Mouse (Mus musculus): Measurements from ENCODE around the gene Nrxn1. TPM values are rescaled to one million over a fixed set of nuclear protein-coding genes. Genes with fewer than 3 reads are reported as not detected.

Gene Nrxn1
- polyA plus RNA-seq, 2 experiments = 6.3 to 12.2 TPM

- no peak overlapping the region for H3K4me3 ChIP-seq (replicated peaks; ENCODE audit: low read length)
- 74% methylated on average over 1 of the region's 1 CpGs for WGBS
- DNase-seq (ENCODE audit: low spot score) (no peak), ATAC-seq (ENCODE audit: low FRiP score, low read depth) (no peak)
- H3K27me3 ChIP-seq (ENCODE audit: control insufficient read depth, insufficient read depth, low read length) = no peaks in the 10 kb centered on the region
- H3K9me3 ChIP-seq (ENCODE audit: control insufficient read depth, low read length) = no peaks in the 10 kb centered on the region
- H3K27ac ChIP-seq (replicated peaks; ENCODE audit: low read depth, low read length) = no peak overlapping the region
- H3K36me3 ChIP-seq (ENCODE audit: control insufficient read depth, insufficient read depth, low read length) = no peaks in the 10 kb centered on the region
- no peak for TF ChIP-seq POLR2A (IDR thresholded peaks at IDR 0.05; ENCODE audit: borderline replicate concordance, extremely low read depth, insufficient read depth, insufficient read length)
- H3K9ac ChIP-seq (ENCODE audit: low read depth, low read length, severe bottlenecking) = no peak overlapping the region
- H3K4me1 ChIP-seq (ENCODE audit: control insufficient read depth, insufficient read depth, low read length) = no peaks in the 10 kb centered on the region
- H3K4me2 ChIP-seq (replicated peaks; ENCODE audit: low read depth, low read length, severe bottlenecking) = no peak overlapping the region
Measured at GRCm38 (mm10) chr17:90333445-90333844, 759.4 kb downstream of the Nrxn1 start.

- Histone ChIP-seq H3K4me1 (ENCODE audit: control insufficient read depth, insufficient read depth, low read length) (no peaks in the 10 kb centered on the region), H3K4me2 (replicated peaks; ENCODE audit: low read depth, low read length, severe bottlenecking) (no peak overlapping the region), H3K9me3 (ENCODE audit: control insufficient read depth, low read length) (no peaks in the 10 kb centered on the region), H3K4me3 (replicated peaks; ENCODE audit: low read length) (no peak overlapping the region), H3K9ac (ENCODE audit: low read depth, low read length, severe bottlenecking) (no peak overlapping the region), H3K36me3 (ENCODE audit: control insufficient read depth, insufficient read depth, low read length) (no peaks in the 10 kb centered on the region), H3K27me3 (ENCODE audit: control insufficient read depth, insufficient read depth, low read length) (no peaks in the 10 kb centered on the region), H3K27ac (replicated peaks; ENCODE audit: low read depth, low read length) (no peak overlapping the region)
- no peak for ATAC-seq (ENCODE audit: low FRiP score, low read depth)
- 53% methylated on average over 6 of the region's 6 CpGs for WGBS
- TF ChIP-seq POLR2A (IDR thresholded peaks at IDR 0.05; ENCODE audit: borderline replicate concordance, extremely low read depth, insufficient read depth, insufficient read length) = no peak
- peak; percentile 10 for DNase-seq (ENCODE audit: low spot score)
Measured at GRCm38 (mm10) chr17:90323674-90324073, 769.2 kb downstream of the Nrxn1 start.

GRCm38 (mm10) chr17:90272225-90272624 lies 820.6 kb downstream of the Nrxn1 start:
- no peak for DNase-seq (ENCODE audit: low spot score)
- no peak for TF ChIP-seq POLR2A (IDR thresholded peaks at IDR 0.05; ENCODE audit: borderline replicate concordance, extremely low read depth, insufficient read depth, insufficient read length)
- H3K27ac ChIP-seq (replicated peaks; ENCODE audit: low read depth, low read length) = no peak overlapping the region
- H3K4me3 ChIP-seq (replicated peaks; ENCODE audit: low read length) = no peak overlapping the region
- H3K9me3 ChIP-seq (ENCODE audit: control insufficient read depth, low read length) = no peaks in the 10 kb centered on the region
- no peaks in the 10 kb centered on the region for H3K36me3 ChIP-seq (ENCODE audit: control insufficient read depth, insufficient read depth, low read length)
- 65% methylated on average over 4 of the region's 4 CpGs for WGBS
- no peak for ATAC-seq (ENCODE audit: low FRiP score, low read depth)
- no peak overlapping the region for H3K4me2 ChIP-seq (replicated peaks; ENCODE audit: low read depth, low read length, severe bottlenecking)
- H3K9ac ChIP-seq (ENCODE audit: low read depth, low read length, severe bottlenecking) = no peak overlapping the region
- no peaks in the 10 kb centered on the region for H3K27me3 ChIP-seq (ENCODE audit: control insufficient read depth, insufficient read depth, low read length)
- H3K4me1 ChIP-seq (ENCODE audit: control insufficient read depth, insufficient read depth, low read length) = no peaks in the 10 kb centered on the region

- Histone ChIP-seq H3K9ac (ENCODE audit: low read depth, low read length, severe bottlenecking) (no peak overlapping the region), H3K4me3 (replicated peaks; ENCODE audit: low read length) (no peak overlapping the region), H3K4me1 (ENCODE audit: control insufficient read depth, insufficient read depth, low read length) (no peaks in the 10 kb centered on the region), H3K27me3 (ENCODE audit: control insufficient read depth, insufficient read depth, low read length) (no peaks in the 10 kb centered on the region), H3K9me3 (ENCODE audit: control insufficient read depth, low read length) (no peaks in the 10 kb centered on the region), H3K27ac (replicated peaks; ENCODE audit: low read depth, low read length) (no peak overlapping the region), H3K36me3 (ENCODE audit: control insufficient read depth, insufficient read depth, low read length) (no peaks in the 10 kb centered on the region), H3K4me2 (replicated peaks; ENCODE audit: low read depth, low read length, severe bottlenecking) (no peak overlapping the region)
- TF ChIP-seq POLR2A (IDR thresholded peaks at IDR 0.05; ENCODE audit: borderline replicate concordance, extremely low read depth, insufficient read depth, insufficient read length) = no peak
- ATAC-seq (ENCODE audit: low FRiP score, low read depth) (no peak), DNase-seq (ENCODE audit: low spot score) (no peak)
- 23% methylated on average over 4 of the region's 4 CpGs for WGBS
Measured at GRCm38 (mm10) chr17:90271165-90271564, 821.7 kb downstream of the Nrxn1 start.

GRCm38 (mm10) chr17:90269143-90269542 lies 823.7 kb downstream of the Nrxn1 start:
- 81% methylated on average over 2 of the region's 2 CpGs for WGBS
- no peak for DNase-seq (ENCODE audit: low spot score)
- Histone ChIP-seq H3K4me3 (replicated peaks; ENCODE audit: low read length) (no peak overlapping the region), H3K9ac (ENCODE audit: low read depth, low read length, severe bottlenecking) (no peak overlapping the region), H3K4me1 (ENCODE audit: control insufficient read depth, insufficient read depth, low read length) (no peaks in the 10 kb centered on the region), H3K27me3 (ENCODE audit: control insufficient read depth, insufficient read depth, low read length) (no peaks in the 10 kb centered on the region), H3K27ac (replicated peaks; ENCODE audit: low read depth, low read length) (no peak overlapping the region), H3K9me3 (ENCODE audit: control insufficient read depth, low read length) (no peaks in the 10 kb centered on the region), H3K4me2 (replicated peaks; ENCODE audit: low read depth, low read length, severe bottlenecking) (no peak overlapping the region), H3K36me3 (ENCODE audit: control insufficient read depth, insufficient read depth, low read length) (no peaks in the 10 kb centered on the region)
- no peak for TF ChIP-seq POLR2A (IDR thresholded peaks at IDR 0.05; ENCODE audit: borderline replicate concordance, extremely low read depth, insufficient read depth, insufficient read length)
- ATAC-seq (ENCODE audit: low FRiP score, low read depth) = no peak
